Mouse (Mus musculus): ENCODE data around the gene Abat. TPM values are rescaled to one million over a fixed set of nuclear protein-coding genes. Genes with fewer than 3 reads are reported as not detected.

Abat gene
- polyA plus RNA-seq, 1 experiment from 2014 or later: 36.1 TPM

DNA sequence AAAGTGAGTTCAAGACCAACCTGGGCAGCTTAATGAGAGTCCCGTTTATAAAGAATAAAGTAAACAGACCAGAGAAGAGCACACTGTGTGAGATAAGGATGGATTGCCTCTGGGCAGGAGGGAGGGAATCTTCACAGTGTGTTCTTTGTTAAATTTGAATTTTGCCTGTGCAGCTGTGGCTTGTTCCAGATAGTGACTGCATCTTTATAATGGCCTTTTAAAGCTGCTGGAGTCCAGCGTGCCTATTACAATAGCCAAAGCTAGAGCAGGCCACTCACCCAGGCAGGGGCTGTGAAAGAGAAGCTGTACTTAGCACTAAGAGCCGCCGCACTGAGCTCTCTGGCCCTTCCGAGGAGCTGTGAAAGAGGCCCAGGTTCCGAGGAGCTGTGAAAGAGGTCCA is 132.3 kb downstream of the Abat start:
- Histone ChIP-seq H3K27me3 (no peaks in the 10 kb centered on the region), H3K27ac (no peak overlapping the region), H3K36me3 (peaks cover 82% of the 10 kb centered on the region), H3K4me2 (replicated peaks) (no peak overlapping the region), H3K9ac (no peak overlapping the region), H3K4me1 (no peaks in the 10 kb centered on the region), H3K4me3 (no peak overlapping the region), H3K9me3 (no peaks in the 10 kb centered on the region)
- no peak for ATAC-seq (ENCODE audit: low FRiP score, low read depth)
- WGBS: 90% methylated on average over 6 of the region's 6 CpGs

DNA sequence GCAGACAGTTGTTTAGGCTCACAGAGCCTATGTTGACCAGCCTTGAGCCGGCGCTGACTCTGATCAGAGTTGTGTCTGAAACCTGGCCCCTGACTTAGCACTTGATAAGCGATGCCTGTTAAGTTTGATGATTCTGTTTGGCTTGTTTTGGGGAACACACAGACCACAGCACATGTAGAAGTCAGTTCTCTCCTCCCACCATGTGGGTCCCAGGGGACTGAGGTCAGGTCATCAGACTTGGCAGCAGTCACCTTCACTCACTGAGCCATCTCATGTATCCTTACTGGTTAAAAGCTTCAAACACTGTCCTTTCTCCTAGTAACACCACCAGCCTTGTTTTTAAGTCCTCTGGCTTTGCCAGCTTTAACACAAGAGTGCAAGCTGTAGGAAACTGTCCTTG is 136.8 kb downstream of the Abat start:
- H3K36me3 ChIP-seq: peaks cover 87% of the 10 kb centered on the region
- no peak overlapping the region for H3K27ac ChIP-seq
- H3K4me2 ChIP-seq (replicated peaks): no peak overlapping the region
- no peak overlapping the region for H3K4me3 ChIP-seq
- peaks cover 11% of the 10 kb centered on the region for H3K4me1 ChIP-seq
- no peaks in the 10 kb centered on the region for H3K9me3 ChIP-seq
- no peak for ATAC-seq (ENCODE audit: low FRiP score, low read depth)
- H3K27me3 ChIP-seq: no peaks in the 10 kb centered on the region
- H3K9ac ChIP-seq: no peak overlapping the region
- WGBS: 96% methylated on average over 3 of the region's 3 CpGs

DNA sequence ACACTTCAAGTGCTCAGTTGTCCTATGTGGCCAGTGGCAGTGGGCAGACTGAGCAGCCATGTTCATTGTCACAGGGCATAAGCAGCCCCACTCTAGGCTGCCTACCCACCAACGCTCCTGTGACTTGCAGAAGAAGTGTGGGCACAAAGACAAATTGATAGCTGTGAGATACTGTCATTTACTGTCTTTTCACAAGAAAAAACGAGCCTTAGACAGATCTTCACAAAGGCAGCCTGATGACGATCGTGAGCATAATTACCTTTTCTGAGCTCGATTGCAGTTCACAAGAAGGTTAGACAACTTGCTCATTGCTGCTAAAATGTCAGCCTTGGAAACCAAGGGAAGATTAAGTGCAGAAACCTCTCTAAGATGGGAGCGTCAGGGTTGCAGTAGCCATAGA is 141.9 kb downstream of the Abat start:
- 83% methylated on average over 6 of the region's 6 CpGs for WGBS
- Histone ChIP-seq H3K9ac (no peak overlapping the region), H3K4me1 (peaks cover 11% of the 10 kb centered on the region), H3K27ac (no peak overlapping the region), H3K36me3 (peaks cover 86% of the 10 kb centered on the region), H3K9me3 (no peaks in the 10 kb centered on the region), H3K4me3 (no peak overlapping the region), H3K27me3 (no peaks in the 10 kb centered on the region), H3K4me2 (replicated peaks) (no peak overlapping the region)
- no peak for ATAC-seq (ENCODE audit: low FRiP score, low read depth)

DNA sequence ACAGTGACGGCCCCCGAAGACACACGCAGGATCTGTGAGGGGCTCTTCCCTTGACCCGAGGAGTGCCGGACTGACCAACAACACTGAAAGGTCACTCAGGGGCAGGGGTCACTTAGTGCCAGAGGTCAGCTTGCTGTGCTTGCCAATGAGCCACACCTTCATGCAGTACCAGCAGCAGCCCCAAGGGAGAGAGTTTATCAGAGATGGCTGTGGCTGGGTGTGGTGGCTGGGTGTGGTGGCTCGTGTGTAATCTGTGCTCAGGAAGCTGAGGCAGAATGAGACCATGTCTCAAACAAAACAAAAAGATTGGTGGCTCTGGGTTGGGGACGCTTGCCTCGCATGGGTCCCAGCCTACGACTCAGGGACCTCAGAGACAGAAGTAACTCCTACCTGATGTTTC is 142.4 kb downstream of the Abat start:
- H3K9me3 ChIP-seq: no peaks in the 10 kb centered on the region
- H3K4me3 ChIP-seq: no peak overlapping the region
- 85% methylated on average over 9 of the region's 9 CpGs for WGBS
- peaks cover 11% of the 10 kb centered on the region for H3K4me1 ChIP-seq
- no peaks in the 10 kb centered on the region for H3K27me3 ChIP-seq
- no peak for ATAC-seq (ENCODE audit: low FRiP score, low read depth)
- no peak overlapping the region for H3K9ac ChIP-seq
- no peak overlapping the region for H3K27ac ChIP-seq
- H3K36me3 ChIP-seq: peaks cover 85% of the 10 kb centered on the region
- no peak overlapping the region for H3K4me2 ChIP-seq (replicated peaks)

DNA sequence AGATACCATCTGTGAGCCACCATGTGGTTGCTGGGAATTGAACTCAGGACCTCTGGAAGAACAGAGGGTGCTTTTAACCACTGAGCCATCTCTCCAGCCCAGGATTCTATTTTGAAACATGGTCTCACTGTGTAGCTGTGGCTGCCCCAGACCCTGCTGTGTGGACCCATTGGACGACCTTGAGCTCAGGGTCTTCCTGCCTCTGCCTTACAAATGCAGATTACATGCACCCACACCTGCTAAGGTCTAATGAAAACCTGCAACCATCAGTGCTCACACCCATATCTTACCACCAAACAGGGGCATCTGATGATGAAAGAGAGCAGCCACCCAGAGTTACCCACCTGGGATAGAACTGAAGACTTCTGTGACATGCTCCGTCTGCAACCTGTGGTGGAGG is 143.0 kb downstream of the Abat start:
- H3K4me3 ChIP-seq: no peak overlapping the region
- H3K4me2 ChIP-seq (replicated peaks): no peak overlapping the region
- no peak for ATAC-seq (ENCODE audit: low FRiP score, low read depth)
- H3K9ac ChIP-seq: no peak overlapping the region
- H3K9me3 ChIP-seq: no peaks in the 10 kb centered on the region
- no peak overlapping the region for H3K27ac ChIP-seq
- H3K4me1 ChIP-seq: peaks cover 11% of the 10 kb centered on the region
- H3K27me3 ChIP-seq: no peaks in the 10 kb centered on the region
- peaks cover 83% of the 10 kb centered on the region for H3K36me3 ChIP-seq
- 89% methylated on average over 2 of the region's 2 CpGs for WGBS

DNA sequence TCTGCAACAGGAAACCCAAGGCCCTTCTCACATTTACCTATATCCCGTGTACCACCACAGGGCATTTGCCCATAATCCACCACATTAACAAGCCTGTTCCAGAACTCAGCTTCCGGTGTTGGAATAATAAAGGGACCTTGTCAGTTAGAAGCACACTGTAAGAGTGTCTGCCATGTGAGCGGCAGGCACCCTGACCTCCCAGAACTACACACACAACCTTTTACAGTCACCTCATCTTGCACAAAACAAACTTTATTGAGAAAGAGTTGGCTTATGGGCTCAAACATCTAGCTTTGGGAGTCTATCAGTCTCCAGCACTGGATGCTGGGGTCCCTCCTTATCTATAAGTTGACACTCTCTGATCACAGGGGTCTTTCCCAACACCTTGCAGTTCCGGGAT is 145.1 kb downstream of the Abat start:
- H3K4me1 ChIP-seq: peaks cover 10% of the 10 kb centered on the region
- H3K27ac ChIP-seq: no peak overlapping the region
- H3K36me3 ChIP-seq: peaks cover 86% of the 10 kb centered on the region
- WGBS: 72% methylated on average over 4 of the region's 4 CpGs
- no peak overlapping the region for H3K9ac ChIP-seq
- no peaks in the 10 kb centered on the region for H3K9me3 ChIP-seq
- ATAC-seq (ENCODE audit: low FRiP score, low read depth): no peak
- no peak overlapping the region for H3K4me3 ChIP-seq
- no peaks in the 10 kb centered on the region for H3K27me3 ChIP-seq
- H3K4me2 ChIP-seq (replicated peaks): no peak overlapping the region

DNA sequence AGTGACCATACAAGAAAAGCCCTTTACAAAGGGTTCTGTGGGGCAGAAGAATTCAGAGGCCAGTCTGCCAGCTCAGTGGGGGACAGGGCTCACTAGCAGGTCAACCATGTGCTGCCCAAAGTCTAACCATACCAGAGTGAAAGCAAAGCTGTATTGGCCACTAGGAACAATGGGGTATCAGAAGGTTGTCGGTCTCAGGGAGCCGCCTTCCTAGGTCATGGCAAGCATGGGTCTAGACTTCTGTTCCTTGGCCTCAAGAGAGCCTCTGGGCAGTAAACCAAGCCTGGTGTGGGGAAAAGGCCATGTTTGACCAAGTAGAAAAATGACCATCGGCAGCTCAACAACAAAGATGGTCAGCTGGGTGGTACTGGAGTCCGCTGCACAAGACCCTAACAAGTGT is 145.5 kb downstream of the Abat start:
- no peak overlapping the region for H3K4me2 ChIP-seq (replicated peaks)
- no peak overlapping the region for H3K27ac ChIP-seq
- no peaks in the 10 kb centered on the region for H3K9me3 ChIP-seq
- peaks cover 6% of the 10 kb centered on the region for H3K4me1 ChIP-seq
- WGBS: 94% methylated on average over 4 of the region's 4 CpGs
- H3K4me3 ChIP-seq: no peak overlapping the region
- no peaks in the 10 kb centered on the region for H3K27me3 ChIP-seq
- H3K9ac ChIP-seq: no peak overlapping the region
- H3K36me3 ChIP-seq: peaks cover 86% of the 10 kb centered on the region
- ATAC-seq (ENCODE audit: low FRiP score, low read depth): no peak

DNA sequence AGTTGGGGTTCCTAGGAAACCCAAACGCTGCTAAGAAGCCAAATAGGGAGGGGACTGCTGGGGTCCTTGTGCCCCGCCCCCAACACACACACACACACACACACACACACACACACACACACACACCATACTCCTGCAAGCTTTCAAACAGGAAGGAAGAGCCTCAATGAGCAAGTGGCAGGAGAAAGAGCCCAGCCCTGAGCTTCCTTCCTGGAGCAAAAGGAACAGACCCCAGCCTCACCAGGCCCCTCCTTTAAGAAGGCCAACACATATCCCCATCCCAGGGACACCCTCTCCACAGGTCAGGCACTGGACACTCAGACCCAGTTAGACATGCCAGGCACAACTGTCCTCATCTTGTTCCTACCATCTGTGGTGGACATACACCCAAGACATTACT is 149.8 kb downstream of the Abat start:
- peaks cover 12% of the 10 kb centered on the region; the same call in 1 of the 2 replicates for H3K4me1 ChIP-seq
- H3K27ac ChIP-seq: no peak overlapping the region
- no peak overlapping the region for H3K9ac ChIP-seq
- no peak overlapping the region for H3K4me2 ChIP-seq (replicated peaks)
- WGBS: no CpG with 5 or more reads among the region's 2 CpGs
- no peaks in the 10 kb centered on the region for H3K27me3 ChIP-seq
- ATAC-seq (ENCODE audit: low FRiP score, low read depth): no peak
- H3K4me3 ChIP-seq: no peak overlapping the region
- H3K9me3 ChIP-seq: no peaks in the 10 kb centered on the region
- peaks cover 66% of the 10 kb centered on the region for H3K36me3 ChIP-seq

DNA sequence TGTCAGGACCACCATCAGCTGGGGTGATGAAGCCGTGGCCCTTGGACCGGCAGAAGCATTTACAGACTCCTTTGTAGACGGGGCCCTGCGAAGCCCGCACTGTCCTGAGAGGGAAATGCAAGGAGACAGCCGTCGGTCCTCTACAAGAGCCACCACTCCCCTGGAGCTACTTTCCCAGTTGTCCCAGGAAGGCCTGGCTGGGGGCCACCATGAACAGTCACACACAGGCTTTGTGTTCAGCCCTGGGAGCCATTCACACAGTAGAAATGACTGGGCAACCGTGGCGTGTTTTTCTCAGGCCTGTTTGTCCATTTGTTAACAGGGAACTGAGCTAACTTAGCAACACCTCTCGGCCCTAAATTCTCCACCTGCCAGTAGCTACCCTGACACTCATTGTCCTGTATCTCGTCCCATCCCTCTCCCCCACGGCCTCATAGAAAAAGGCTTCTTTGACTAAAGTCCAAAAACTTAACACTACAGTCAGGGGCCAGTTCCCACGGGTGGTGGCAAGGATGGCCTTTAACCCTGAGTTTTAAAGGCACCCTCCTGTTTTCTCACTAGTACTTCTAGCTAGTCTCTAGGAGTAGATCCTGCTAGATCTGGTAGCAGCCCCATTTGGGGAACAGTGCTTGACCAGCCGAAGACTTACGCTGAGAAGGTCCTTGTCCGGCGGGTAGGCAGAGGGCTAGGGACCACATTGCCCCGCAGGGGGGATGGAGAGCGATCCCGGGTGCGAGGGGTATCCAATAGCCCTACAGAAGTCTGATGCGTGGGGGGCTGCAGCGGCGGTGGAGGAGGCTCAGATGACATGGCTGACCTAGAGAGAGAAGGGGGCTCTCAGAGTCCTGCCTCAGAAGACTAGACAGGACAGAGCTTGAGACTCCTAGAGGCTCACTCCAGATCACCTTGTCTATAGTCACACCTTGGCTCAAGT is 150.6 kb downstream of the Abat start:
- no peak overlapping the region for H3K4me3 ChIP-seq
- 88% methylated on average over 24 of the region's 24 CpGs for WGBS
- ATAC-seq (ENCODE audit: low FRiP score, low read depth): no peak
- H3K9me3 ChIP-seq: no peaks in the 10 kb centered on the region
- no peaks in the 10 kb centered on the region for H3K27me3 ChIP-seq
- peaks cover 61% of the 10 kb centered on the region for H3K36me3 ChIP-seq
- H3K4me1 ChIP-seq: peaks cover 19% of the 10 kb centered on the region
- H3K9ac ChIP-seq: no peak overlapping the region
- H3K4me2 ChIP-seq (replicated peaks): no peak overlapping the region
- no peak overlapping the region for H3K27ac ChIP-seq

DNA sequence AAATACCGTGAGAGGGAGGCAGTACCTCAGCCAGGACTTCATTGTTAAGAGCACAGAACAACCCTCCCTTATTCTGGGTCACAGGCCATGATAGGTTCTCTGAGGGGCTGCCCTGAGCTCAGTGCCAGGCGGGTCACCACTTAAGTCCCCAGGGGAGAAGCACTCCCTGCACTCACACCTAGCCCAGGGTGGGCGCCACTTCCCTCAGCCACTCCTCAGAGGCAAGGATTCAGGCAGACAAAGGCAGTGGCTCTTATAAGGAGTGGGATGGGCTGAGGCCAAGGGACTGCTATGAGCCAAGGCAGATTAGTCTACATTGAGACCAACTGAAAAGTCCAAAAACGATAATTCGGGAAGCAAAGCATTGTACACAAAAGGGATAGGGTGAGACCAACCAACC is 152.1 kb downstream of the Abat start:
- H3K4me1 ChIP-seq: peaks cover 34% of the 10 kb centered on the region
- H3K27ac ChIP-seq: no peak overlapping the region
- H3K9ac ChIP-seq: no peak overlapping the region
- no peak for ATAC-seq (ENCODE audit: low FRiP score, low read depth)
- 85% methylated on average over 5 of the region's 5 CpGs for WGBS
- H3K9me3 ChIP-seq: no peaks in the 10 kb centered on the region
- no peak overlapping the region for H3K4me2 ChIP-seq (replicated peaks)
- H3K4me3 ChIP-seq: no peak overlapping the region
- no peaks in the 10 kb centered on the region for H3K27me3 ChIP-seq
- H3K36me3 ChIP-seq: peaks cover 47% of the 10 kb centered on the region

DNA sequence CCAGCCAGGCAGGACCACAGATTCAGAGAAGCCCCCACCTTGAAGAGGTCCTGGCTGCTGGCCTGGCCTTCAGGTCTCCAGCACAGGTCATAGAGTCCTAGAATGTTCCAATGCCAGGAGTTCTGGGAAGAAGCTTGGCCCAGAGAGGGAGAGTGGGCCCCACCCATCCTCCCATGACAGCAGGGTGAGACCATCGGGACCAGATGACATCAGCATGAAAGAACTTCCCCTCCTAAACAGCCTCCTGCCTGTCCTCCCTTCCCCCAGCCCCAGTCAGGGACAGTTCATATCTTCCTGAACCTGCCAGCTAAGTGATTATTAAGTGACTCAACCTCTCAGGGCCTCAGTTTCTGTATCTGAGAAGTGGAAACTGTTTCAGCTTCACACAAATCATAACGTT is 153.2 kb downstream of the Abat start:
- no peak overlapping the region for H3K4me2 ChIP-seq (replicated peaks)
- ATAC-seq (ENCODE audit: low FRiP score, low read depth): no peak
- no peaks in the 10 kb centered on the region for H3K27me3 ChIP-seq
- WGBS: 56% methylated on average over 2 of the region's 2 CpGs
- no peak overlapping the region for H3K27ac ChIP-seq
- H3K9me3 ChIP-seq: no peaks in the 10 kb centered on the region
- peaks cover 38% of the 10 kb centered on the region for H3K36me3 ChIP-seq
- no peak overlapping the region; the same call in 1 of the 2 replicates for H3K9ac ChIP-seq
- H3K4me1 ChIP-seq: peaks cover 42% of the 10 kb centered on the region
- no peak overlapping the region for H3K4me3 ChIP-seq

DNA sequence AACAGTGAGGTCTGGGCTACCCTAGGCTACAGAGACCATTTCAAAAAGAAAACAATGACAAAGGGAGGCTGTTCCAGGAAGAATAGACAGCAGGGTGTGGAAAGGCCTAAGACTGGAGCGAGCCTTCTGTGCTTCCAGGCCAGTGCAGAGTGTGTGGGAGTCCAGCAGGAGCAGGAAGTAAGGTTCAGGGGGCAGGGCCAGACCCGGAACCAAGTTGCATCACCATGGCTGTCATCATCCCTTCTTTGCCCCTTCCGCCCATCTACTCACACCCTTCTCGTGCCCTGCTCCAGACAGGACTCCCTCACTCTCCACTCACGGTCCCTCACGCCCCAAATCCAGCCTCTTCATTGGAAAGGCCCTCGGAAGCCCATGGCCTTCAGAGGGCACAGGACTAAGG is 154.0 kb downstream of the Abat start:
- WGBS: 86% methylated on average over 7 of the region's 7 CpGs
- H3K27ac ChIP-seq: no peak overlapping the region

DNA sequence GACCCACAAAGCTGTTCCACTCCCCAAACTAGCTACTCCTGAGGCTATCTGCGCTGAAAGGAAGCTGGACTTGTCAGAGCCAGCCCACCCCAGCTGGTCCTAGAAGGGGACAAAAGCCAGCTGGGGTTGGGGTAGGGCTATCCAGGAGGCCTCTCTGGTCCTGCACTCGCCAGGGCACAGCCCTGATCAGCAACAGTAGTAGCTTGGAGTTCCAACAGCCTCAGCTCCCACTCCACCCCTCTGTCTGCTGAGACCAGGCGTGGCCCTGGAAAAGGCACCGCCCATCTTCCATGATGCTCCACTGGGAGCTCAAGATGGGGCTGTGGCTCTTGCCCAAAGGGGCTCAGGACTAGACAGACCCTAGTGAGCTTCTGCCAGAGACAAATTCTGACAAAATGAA is 154.6 kb downstream of the Abat start:
- Histone ChIP-seq H3K4me3 (no peak overlapping the region), H3K36me3 (peaks cover 25% of the 10 kb centered on the region), H3K9ac (peak overlapping the region; percentile 39; the same call in 1 of the 2 replicates), H3K9me3 (no peaks in the 10 kb centered on the region), H3K4me1 (peaks cover 42% of the 10 kb centered on the region), H3K27me3 (0 out of 2 replicates have a peak, but pooled peaks cover 1% of the 10 kb centered on the region), H3K27ac (no peak overlapping the region), H3K4me2 (replicated peaks) (no peak overlapping the region)
- 73% methylated on average over 4 of the region's 4 CpGs for WGBS
- no peak for ATAC-seq (ENCODE audit: low FRiP score, low read depth)

More for the DNA sequence above, 154.0 kb downstream of the Abat start:
- Histone ChIP-seq H3K27me3 (no peaks in the 10 kb centered on the region), H3K4me2 (replicated peaks) (no peak overlapping the region), H3K9ac (no peak overlapping the region), H3K4me1 (peaks cover 42% of the 10 kb centered on the region), H3K9me3 (no peaks in the 10 kb centered on the region), H3K4me3 (no peak overlapping the region), H3K36me3 (peaks cover 30% of the 10 kb centered on the region)
- no peak for ATAC-seq (ENCODE audit: low FRiP score, low read depth)
